Mouse (Mus musculus) frontal cortex, postnatal 10 days (tissue): ENCODE measurements around the gene Tmem160.

Experiments used
- DNase-seq, 2 experiments: peaks; one replicate each; pipeline ENCODE4 v3.0.0; 2022; ENCODE audit warnings: low spot score in 2 of 2, mixed read lengths in 1 of 2

Gene Tmem160

DNA sequence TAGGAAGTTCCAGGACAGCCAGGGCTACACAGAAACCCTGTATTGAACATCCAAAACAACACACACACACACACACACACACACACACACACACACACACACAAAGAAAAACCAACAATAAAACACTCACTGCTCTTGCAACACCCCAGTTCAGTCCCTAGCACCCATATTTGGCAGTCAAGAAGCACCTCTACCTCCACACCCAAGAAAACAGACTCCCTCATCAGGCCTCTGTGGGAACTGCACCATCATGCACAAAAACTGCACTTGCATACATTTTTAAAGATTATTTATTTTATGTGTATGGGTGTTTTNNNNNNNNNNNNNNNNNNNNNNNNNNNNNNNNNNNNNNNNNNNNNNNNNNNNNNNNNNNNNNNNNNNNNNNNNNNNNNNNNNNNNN lies 11.3 kb upstream of the Tmem160 start:
- no peak for DNase-seq

DNA sequence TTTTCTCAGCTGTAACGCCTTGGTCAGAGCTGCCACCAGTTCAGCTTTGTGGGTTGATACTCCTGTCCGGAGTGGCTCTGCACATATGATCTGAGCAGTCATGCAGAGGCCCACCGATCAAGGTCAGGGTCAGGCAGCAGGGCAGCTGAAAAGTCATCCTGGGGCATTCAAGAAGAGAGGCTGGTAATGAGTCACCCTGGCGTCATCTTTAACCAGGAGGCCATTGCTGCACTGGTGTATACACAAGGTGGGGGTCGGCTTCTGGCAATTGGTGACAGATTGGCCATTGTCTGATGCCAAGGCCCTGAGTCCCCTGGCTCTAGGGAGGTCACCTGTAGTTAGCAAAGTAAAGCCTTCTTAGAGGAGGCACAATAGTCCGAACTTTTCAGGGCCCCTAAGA lies 923 bp upstream of the Tmem160 start:
- no peak for DNase-seq

DNA sequence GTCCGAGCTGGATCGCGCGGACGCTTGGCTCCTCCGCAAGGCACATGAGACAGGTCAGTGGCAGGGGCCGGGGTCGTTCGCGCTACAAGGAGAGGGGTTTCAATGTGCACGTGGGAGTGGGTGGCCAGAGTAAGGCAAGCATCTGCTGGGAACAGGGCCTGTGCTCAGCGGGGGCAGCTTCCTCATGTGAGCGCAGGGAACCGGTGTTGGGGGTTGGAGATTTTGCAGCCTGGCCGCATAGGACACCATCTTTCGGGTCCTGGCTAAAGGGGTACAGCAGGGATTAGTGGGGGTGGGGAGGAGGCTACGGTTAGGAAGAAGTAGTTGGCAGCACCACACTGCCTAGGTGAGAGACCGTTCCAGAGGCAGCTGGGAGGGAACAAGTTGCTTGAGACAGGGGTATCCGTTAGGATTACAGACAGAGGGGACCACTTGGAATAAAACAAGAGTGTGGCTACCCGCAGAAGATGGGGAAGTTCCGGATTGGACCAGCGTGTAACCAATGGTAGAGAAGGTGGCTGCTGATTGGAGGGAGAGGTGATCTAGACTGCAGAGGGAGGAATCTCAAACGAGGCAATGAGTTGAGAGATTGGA lies 636 bp downstream of the Tmem160 start:
- DNase-seq, result peak in 1 of 2 experiments; percentile 57

DNA sequence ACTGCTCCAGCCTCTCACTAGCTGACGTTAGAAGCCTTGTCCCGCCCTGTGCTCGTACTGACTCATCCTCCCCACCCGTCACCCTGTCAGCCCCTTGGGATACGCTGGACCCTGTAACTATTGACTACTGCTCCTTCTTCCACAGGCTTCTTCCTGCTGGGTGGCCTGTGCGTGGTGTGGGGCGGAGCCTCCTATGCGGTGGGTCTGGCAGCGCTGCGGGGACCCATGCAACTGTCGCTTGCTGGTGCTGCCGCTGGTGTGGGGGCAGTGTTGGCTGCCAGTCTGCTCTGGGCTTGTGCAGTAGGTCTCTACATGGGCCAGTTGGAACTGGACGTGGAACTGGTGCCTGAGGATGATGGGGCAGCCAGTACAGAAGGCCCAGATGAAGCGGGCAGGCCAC lies 2.4 kb downstream of the Tmem160 start:
- no peak for DNase-seq

DNA sequence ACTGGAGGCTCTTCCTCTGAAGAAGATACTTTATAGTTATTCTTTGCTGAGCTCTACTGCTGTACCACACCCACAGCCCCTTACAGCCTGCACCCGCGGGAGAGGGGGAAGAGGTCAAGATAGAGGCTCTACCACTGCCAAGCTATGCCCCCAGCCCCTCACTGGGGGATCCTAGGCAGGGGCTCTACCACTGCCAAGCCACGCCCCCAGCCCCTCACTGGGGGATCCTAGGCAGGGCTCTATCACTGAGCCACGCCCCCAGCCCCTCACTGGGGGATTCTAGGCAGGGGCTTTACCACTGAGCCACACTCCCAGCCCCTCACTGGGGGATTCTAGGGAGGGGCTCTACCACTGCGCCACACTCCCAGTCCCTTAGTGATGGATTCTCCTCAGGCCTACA lies 3.7 kb downstream of the Tmem160 start:
- DNase-seq, result no peak

DNA sequence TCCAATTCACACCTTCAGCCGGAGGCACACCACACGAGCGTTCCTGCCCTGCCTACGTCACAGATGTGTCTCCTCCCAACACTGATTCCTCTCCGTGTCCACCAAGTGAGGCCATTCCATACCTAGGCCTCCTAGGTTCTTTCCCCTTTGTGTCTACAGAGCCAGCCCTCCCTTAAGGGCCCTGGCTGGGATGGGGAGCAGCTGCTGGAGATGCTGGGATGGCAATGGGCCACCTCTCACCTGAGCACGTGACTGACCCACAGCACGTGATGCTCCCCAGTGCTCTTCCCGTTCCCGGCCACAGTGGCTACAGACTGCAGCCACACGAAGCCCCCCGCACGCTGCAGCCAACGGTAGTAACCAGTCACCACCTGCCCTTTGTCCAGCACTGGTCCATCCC lies 8.0 kb downstream of the Tmem160 start:
- DNase-seq, result no peak

DNA sequence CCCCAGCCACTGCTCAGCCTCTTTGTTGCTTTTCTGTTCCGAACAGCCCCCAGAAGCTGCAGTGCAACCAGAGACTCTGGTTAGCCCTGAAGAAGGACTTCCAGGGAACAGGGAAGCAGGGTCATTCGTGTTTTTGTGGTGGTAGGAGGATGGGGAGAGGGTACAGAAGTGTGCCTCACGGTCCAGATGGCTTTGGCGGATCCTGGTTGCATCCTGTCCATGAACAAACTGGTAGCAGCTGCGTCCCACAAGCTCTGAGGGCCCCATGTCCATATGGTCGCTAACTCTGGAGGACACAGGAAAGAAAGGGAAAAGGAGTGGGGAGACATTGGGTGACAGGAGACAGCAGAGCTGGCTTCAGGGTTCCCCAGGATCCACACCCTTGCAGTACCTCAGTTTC lies 8.6 kb downstream of the Tmem160 start:
- no peak for DNase-seq

DNA sequence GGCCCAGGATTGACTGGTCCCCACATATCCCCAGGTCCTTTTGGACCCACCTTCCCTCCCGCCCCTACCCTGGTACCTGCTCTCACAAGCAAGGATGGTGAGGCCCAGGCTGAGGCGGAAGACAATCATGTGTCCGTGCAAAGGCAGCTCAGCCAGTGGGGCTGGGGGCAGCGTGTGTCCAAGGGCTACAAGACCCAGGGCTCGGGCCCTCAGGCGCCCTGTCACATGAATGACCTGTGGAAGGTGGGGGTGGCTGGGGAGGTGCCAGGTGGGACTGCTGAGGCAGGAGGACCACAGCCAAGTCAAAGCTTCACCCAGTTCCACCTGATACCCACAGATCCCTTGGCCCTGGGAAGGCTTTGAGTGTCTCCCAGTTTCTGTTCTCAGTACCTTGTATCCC lies 9.1 kb downstream of the Tmem160 start:
- DNase-seq, result no peak

DNA sequence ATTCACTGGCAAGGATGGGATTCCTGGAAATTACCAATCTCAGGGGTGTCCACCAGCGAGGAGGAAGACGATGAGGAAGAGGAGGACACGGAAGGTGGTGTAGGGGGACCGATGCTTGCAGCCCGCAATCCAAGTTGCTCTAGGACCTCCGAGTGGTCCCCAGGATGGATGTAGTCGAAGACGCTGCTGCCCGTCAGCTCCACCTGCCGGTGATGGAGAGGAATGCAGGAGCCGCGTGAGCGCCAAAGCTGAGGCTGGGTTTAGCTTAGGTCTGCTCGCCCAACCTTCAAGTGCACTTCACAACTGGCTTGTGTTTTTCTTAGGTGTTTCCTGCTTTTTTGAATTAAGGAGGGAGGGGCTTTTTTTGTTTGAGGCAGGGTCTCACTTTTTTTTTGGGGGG lies 10.6 kb downstream of the Tmem160 start:
- peak in 1 of 2 experiments; percentile 82 for DNase-seq

DNA sequence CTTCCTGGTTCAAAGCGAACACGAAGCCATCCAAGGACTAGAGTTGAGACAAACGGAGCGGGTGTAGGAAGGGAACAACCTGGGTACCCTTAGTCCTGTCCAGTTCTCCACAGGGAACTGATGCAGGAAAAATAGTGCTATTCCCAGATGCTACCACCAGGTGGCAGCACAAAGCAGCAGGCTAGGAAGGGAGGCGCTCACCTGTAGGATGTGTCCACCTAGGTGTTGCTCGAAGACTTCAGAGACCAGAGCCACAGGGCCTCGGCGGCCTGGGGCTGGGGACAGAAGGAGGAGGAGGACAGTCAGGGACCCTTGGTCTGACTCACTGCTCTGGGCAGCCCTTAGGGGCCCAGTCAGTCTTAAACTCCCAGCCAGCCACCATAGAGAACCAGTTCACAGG lies 12.6 kb downstream of the Tmem160 start:
- DNase-seq, result peak in 1 of 2 experiments; percentile 59

DNA sequence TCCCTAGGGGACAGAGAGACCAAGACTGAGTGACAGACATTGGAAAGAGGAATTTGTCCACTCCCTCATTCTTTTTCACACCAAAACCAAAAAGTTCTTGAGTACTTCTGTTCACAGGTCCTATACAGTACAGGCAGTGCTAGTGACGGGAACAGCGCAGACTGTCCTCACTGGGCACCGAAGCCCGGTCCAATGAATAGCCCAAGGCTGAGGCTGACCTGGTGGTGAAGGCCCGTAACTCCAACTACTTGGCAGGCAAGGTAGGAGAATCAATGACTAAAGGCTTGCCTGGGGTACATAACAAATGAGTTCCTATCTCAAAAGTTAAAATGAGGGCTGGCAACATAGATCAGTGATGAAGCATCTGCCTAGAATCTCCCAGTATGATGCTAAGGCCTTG lies 13.0 kb downstream of the Tmem160 start:
- no peak for DNase-seq

DNA sequence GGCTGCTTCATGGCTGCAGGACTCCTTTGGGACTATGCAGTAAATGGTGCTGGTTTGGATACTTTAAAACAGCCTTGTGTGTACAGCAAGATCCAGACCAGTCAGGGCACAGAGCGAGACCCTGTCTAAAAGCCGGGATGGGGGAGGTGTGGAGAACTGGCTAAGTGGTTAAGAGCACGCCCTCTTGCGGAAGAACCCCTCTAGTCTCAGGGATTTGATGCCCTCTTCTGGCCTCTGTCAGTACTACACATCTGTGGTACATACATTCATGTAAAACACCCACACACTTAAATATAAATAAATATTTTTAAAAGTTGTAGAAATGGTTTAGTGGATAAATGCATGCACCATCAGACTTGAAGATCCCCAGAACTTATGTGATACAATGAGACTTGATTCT lies 14.0 kb downstream of the Tmem160 start:
- DNase-seq, result no peak

DNA sequence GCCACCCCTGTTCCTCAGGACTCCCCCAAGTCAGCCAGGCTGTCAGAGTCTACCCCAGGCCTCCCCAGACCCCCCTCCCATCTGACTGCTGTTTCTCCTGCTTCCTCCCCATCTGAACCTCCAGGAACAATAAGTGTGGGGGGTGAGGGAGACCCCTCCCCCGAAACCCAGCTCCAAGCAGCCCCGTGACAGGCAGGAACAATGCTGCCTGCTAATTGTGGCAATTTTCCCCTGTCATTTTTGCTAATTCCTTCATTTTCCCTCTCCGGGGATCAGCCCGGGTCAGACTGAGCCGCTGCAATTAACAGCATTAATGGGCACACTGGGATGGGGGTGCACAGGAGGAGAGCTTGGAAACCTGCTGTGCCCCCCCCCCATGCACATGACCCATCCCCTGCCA lies 15.5 kb downstream of the Tmem160 start:
- DNase-seq, result no peak

DNA sequence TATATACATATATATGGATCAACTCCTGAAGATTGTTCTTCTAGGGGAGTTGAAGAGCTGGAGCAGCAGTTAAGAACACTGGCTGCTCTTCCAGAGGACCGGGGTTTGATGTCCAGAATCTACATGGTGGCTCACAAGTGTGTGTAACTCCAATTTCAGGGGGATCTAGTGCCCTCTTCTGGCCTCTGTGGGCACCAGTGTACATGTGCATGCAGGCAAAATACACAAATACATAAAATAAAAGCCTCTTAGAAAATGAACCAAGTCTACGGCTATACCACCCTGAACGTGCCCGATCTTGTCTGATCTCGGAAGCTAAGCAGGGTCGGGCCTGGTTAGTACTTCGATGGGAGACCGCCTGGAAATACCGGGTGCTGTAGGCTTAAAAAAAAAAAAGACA lies 19.0 kb downstream of the Tmem160 start:
- no peak for DNase-seq

DNA sequence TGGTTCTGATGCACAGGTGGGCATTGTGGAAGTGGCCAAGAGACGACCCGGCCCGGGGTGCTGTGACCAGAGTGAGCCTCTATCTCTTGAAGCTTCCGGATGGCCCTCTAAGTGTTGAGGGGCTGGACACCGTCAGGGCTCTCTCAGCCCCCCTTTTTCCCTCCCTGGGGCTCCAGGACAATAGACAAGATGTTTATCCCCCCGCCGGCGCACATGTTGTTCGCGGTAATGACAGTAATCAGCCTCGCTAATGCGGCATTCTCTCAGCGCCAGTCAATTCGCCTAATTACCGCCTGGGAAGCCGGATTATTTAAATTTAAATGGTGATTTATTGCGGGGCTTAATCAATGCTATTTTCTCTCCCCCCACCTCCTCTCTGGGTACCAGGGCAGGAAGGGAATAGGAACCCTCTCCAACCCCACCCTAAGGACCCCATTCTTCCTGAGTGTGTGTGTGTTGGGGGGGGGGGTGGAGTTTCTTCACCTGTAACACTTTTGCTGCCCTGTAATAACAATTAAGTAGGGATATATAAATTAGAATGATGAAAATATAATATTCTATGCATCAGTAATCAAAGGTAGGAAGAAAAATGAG lies 19.6 kb downstream of the Tmem160 start:
- no peak for DNase-seq

DNA sequence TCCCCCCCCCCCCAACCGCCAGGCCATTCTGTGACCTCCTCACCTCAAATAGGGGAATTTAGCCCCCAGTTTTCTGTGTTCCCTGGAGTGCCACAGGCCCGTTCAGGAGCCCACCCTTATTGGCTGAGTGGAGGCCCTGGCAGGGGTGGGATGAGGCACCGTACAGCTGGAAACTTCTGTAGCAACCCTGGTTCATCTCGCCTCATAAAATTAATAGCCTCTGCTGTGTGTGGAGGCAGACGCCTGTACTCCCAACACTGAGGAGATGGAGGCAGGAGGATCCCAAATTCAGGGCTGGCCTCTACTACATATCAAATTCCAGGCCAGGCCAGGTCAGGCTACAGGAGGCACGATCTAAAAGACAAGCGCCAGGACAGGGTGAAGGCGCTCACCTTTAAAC lies 21.3 kb downstream of the Tmem160 start:
- DNase-seq, result no peak

DNA sequence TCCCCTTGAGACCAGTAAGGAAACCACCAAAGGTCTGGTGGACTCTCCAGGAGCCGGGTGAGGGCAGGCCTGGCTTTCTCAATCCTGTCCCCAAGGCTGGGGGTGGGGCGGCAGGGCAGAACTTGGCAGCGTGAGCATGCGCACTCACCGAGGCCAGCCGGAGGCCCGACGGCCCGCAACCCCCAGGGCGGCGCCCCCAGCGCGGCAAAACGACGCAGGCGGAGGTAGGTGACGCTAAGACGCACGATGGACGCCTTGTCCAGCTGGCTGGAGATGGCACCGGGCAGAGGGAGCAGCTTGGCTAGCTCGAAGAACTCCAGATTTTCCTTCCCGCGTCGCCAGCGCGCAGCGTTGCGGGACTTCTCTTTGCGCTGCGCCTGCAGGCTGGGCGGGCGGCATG lies 21.9 kb downstream of the Tmem160 start:
- DNase-seq, result no peak

DNA sequence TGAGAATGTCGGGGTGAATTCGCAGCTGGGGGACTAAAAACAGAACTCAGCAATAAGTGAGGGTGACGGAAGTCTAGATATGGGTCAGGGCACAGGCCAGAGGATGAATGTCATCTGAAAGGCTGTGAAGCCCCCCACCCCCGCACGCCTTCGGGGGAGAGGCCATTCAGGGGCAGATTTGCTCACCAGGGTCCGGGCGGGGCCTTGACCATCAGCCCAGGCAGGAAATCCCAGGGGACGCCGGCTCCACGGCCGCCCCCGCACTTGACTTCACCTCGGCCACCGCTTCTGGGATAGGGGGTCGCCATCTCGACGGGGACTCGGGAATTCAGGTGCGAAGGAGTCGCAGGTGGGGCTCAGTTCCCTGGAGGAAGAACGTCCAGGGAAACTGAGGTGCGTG lies 22.7 kb downstream of the Tmem160 start:
- DNase-seq, result no peak

DNA sequence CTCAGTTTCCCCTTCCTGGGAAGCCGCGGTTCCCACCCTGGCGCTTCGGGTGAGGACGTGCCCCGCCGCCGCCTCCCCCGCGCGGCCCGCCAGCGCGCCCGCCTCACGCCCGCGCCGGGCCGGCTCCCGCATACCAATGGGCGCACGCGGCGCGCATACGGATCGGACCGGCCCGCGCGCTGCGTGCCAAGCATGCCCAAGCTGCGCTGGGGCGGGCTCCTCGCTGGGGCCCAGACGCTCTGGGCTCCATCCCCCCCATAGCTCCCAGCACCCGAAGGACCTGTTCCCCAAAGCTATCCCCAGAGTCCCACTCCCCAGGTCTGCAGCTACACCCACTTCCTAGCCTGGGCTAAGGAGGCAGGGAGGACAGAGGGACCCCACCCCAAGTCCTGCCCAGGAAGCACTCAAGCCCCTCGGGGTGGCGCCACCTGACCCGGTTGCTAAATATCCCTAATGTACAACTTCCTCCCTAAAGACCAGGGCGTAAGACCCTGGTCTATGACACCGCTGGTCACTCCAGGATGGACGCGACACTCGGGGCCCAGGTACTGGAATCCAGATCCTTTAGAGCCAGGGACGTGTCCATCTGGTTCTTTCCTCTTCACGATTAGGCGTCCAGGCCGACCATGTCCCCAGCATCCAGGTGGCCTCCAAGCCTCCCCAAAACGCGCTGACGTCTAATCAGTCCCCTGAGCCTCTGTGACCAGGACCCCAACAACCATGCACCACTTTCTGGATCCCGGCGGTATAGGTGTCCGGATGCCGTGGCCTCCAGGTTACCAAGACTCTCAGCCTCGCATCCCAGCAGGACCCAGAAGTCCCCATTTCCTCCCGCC lies 23.4 kb downstream of the Tmem160 start:
- no peak for DNase-seq

DNA sequence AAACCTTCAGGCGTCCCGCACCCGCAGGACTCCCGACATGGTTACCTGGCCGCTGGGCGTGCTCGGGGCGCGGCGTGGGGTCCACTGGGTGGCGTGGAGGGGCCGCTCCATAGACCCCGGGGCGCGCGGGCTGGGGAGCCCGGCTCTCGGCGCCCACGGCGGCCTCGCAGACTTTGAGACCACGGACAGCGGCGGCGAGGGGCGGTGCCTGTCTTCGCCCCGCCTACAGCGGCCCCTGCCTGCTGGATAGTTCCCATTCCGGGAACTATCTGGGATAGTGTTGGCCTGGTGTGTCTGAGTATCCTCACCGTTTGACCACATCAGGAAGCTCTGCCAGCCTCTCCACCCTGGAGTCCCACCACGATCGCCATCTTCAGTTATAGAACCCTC lies 24.0 kb downstream of the Tmem160 start:
- no peak for DNase-seq

DNA sequence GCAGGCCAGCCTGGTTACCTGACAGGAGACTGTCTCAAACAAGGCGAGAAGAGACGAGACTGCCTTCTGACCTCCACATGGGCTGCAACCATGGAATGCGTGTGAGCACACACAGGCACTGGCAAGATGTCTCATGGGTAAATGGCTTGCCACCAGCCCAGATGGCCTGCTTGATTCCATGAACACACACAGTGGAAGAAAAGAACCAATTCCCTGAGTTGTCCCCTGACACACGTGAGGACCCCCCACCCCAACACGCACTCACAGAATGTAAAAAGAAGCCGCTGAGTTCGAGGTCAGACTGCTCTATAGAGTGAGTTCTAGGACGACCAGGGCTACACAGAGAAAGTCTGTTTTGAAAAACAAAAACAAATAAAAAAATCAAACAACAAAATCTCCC lies 25.0 kb downstream of the Tmem160 start, which contains the start of gene Npas1:
Npas1 (minus strand) TSS at position 101 of the 400 bp plus-strand sequence.
- no peak for DNase-seq

DNA sequence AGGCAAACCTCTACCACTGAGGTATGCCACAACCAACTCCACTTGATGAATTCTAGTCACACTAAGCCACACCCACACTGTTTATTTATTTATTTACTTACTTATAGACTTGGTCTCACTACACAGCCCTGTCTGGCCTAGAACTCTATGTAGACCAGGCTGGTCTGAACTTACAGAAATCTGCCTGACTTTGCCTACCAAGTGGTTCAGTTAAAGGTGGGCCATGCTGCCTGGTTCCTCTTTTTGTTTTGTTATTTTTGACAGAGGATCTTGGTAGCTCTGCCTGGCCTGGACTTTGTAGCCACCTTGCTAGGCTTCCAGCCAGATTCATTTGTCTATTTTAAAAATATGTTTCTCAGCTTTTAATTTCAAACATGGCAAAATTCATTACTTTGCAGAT lies 36.2 kb downstream of the Tmem160 start:
- no peak for DNase-seq

DNA sequence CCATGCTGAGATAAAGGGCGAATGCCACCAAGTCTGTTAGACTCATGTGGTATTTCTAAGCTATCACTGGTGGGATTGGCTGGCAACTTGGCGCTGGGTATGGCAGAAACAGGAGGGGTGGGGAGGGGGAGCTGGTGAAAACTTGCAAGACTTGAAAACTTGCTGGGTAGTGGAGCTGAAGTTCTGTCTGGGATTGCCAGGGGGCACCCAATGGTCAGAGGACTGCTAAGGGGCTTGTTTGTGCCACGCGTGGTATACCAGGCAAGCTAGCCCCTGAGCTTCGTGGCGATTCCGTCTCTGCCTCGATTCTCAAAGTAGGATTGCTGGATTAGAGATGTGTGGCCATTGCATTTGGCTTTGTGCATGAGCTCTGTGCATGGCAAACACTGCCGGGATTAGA lies 37.4 kb downstream of the Tmem160 start:
- no peak for DNase-seq
